Mouse (Mus musculus) midbrain, embryonic 13.5 days (tissue): ENCODE measurements around the gene Klk1b16. TPM values are rescaled to one million over a fixed set of nuclear protein-coding genes. Genes with fewer than 3 reads are reported as not detected.
"Not testable (repeated sequence)": the region's sequence is repeated elsewhere in the genome, so short reads cannot be mapped to it uniquely, and the experiment has no call there.

Experiments
- ATAC-seq: fragments of 200-750 bp; cut with Nextera tagmentation; 2 replicates; pipeline ENCODE4 v1.8.0; 2017; ENCODE audit warnings: mild to moderate bottlenecking, moderate TSS enrichment, moderate library complexity
- H3K27ac ChIP-seq: fragments of 300-500 bp; sonication (generic); 2 replicates; pipeline ENCODE4 v1.5.1; 2015; ENCODE audit warnings: inconsistent platforms, mild to moderate bottlenecking, moderate library complexity
- H3K27me3 ChIP-seq: fragments of 300-500 bp; sonication (generic); 2 replicates; pipeline ENCODE4 v1.6.1; 2015; ENCODE audit warnings: mild to moderate bottlenecking, inconsistent platforms
- H3K36me3 ChIP-seq: fragments of 300-500 bp; sonication (generic); 2 replicates; pipeline ENCODE4 v1.6.1; 2015; ENCODE audit warnings: mild to moderate bottlenecking, inconsistent platforms
- H3K4me1 ChIP-seq: fragments of 300-500 bp; sonication (generic); replicated peaks from 2 replicates; pipeline ENCODE4 v1.6.1; 2015; ENCODE audit warnings: inconsistent platforms
- H3K4me2 ChIP-seq: fragments of 300-500 bp; sonication (generic); replicated peaks from 2 replicates; pipeline ENCODE4 v1.6.1; 2015; ENCODE audit warnings: moderate library complexity, mild to moderate bottlenecking, inconsistent platforms
- H3K4me3 ChIP-seq: fragments of 300-500 bp; sonication (generic); replicated peaks from 2 replicates; pipeline ENCODE4 v1.5.1; 2015; ENCODE audit warnings: mild to moderate bottlenecking, inconsistent platforms
- H3K9ac ChIP-seq: fragments of 300-500 bp; sonication (generic); replicated peaks from 2 replicates; pipeline ENCODE4 v1.6.1; 2015; ENCODE audit warnings: mild to moderate bottlenecking, inconsistent platforms
- H3K9me3 ChIP-seq: fragments of 300-500 bp; sonication (generic); 2 replicates; pipeline ENCODE4 v1.6.1; 2016; ENCODE audit warnings: mild to moderate bottlenecking, inconsistent platforms
- WGBS: fragments of 180-500 bp; shearing (Covaris S2); methylation state at CpG from one replicate; pipeline ENCODE4 v1.1.7; 2015; 5-methylcytosine and 5-hydroxymethylcytosine counted together
- polyA plus RNA-seq: library from polyadenylated mRNA; unstranded; fragments of >200 nt; fragmentation: Nextera tagmentation; extraction: Ambion mirVana; gene quantifications from 2 replicates; pipeline ENCODE4 v1.2.1, GENCODE M21; 2015

Klk1b16 gene
- polyA plus RNA-seq, result not detected in 2 replicates

DNA sequence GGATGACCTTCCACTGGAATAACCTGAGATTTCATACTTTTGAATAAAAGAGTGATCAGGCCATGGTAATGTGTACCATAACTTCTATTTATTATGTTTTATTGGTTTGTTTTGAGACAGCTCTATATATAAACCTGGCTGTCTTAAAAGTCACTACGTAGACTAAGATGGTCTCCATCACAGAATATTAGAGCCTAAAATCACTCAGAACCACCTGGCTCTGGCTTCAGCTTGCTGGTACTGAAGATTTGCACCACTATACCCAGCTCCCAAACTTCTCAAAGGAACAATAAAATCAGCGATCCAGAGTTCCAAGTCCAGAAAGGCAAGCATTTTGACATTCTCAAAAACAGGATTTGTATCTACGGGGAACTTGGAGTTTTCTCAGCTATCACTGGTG lies at the start of gene Klk1b16:
Klk1b16 (plus strand) TSS at position 301 of the 400 bp plus-strand sequence.
- Histone ChIP-seq H3K27ac (no peak within 1 kb of the TSS), H3K4me1 (no peaks in the 10 kb centered on the region), H3K36me3 (no peaks in the 10 kb centered on the region), H3K27me3 (no peaks in the 10 kb centered on the region), H3K9me3 (no peaks in the 10 kb centered on the region), H3K9ac (no peak within 1 kb of the TSS), H3K4me3 (no peak within 1 kb of the TSS), H3K4me2 (no peak within 1 kb of the TSS)
- 94% methylated on average over 3 of the region's 3 CpGs for WGBS
- ATAC-seq, result no peak

DNA sequence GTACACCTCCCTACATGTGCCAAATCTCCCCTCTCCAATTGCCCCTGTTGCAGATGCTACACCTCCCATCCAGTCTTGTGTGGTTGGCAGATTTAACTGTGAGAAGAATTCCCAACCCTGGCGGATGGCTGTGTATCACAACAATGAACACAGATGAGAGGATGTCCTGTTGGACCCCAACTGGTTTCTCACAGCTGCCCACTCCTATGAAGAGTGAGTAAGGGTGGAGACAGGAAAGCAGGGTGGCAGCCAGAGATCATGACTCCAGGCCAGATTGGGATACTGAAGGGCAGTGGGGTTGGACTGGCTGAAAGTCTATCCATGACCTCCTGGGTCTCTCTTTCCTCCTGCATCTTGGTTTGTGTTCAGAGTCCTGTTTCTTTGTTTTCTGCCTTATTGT lies 40.5 kb upstream of the Klk1b16 start:
- 85% methylated on average over 1 of the region's 1 CpGs for WGBS
- no peak overlapping the region for H3K9ac ChIP-seq
- no peak overlapping the region for H3K4me3 ChIP-seq
- H3K9me3 ChIP-seq, result no peaks in the 10 kb centered on the region
- H3K4me2 ChIP-seq, result no peak overlapping the region
- no peaks in the 10 kb centered on the region for H3K4me1 ChIP-seq
- no peak overlapping the region for H3K27ac ChIP-seq
- H3K27me3 ChIP-seq, result no peaks in the 10 kb centered on the region
- no peak for ATAC-seq
- no peaks in the 10 kb centered on the region for H3K36me3 ChIP-seq

DNA sequence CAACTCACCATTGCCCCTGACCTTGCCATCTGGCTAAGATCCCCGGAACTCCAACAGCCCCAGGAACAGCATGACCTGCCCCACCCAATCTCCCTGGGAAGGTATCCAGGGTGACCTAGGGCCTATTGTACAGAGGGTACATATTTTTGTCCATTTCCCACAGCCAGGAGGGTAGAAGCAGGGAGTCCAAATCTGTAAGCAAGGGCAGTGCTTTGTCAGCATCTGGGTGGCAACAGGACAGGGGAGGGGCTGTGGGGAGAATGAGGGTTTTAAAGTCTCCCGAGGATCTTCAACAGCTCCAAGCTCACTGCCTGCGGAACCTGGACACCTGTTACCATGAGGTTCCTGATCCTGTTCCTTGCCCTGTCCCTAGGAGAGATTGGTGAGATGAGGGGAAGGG lies 34.5 kb upstream of the Klk1b16 start, which contains the start of gene Klk1b21:
Klk1b21 (plus strand) TSS at position 301 of the 400 bp plus-strand sequence.
- H3K27me3 ChIP-seq, H3K36me3 ChIP-seq, H3K4me3 ChIP-seq, H3K4me1 ChIP-seq, H3K9ac ChIP-seq, H3K9me3 ChIP-seq, H3K4me2 ChIP-seq, ATAC-seq, H3K27ac ChIP-seq: not testable (repeated sequence)
- WGBS, result 78% methylated on average over 3 of the region's 3 CpGs

DNA sequence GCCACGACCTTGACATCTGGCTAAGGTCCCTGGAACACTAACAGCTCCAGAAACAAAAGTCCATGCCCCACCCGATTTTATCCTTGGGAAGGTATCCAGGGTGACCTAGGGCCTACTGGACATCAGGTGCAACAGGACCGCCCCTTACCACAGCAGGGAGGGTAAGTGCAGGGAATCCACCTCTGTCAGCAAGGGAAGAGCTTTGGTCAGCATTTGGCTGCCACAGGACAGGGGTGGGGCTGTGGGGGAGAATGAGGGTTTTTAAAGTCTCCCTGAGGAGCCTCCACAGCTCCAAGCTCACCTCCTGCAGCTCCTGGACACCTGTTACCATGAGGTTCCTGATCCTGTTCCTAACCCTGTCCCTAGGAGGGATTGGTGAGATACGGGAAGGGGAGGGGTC lies 24.2 kb upstream of the Klk1b16 start, which contains the start of gene Klk1b22:
Klk1b22 (plus strand) TSS at position 301 of the 400 bp plus-strand sequence.
- no peaks in the 10 kb centered on the region for H3K36me3 ChIP-seq
- no peak within 1 kb of the TSS for H3K27ac ChIP-seq
- ATAC-seq, result no peak
- H3K27me3 ChIP-seq, result no peaks in the 10 kb centered on the region
- H3K4me3 ChIP-seq, result no peak within 1 kb of the TSS
- no peak within 1 kb of the TSS for H3K4me2 ChIP-seq
- H3K4me1 ChIP-seq, result no peaks in the 10 kb centered on the region
- no peak within 1 kb of the TSS for H3K9ac ChIP-seq
- no peaks in the 10 kb centered on the region for H3K9me3 ChIP-seq
- 78% methylated on average over 4 of the region's 4 CpGs for WGBS

DNA sequence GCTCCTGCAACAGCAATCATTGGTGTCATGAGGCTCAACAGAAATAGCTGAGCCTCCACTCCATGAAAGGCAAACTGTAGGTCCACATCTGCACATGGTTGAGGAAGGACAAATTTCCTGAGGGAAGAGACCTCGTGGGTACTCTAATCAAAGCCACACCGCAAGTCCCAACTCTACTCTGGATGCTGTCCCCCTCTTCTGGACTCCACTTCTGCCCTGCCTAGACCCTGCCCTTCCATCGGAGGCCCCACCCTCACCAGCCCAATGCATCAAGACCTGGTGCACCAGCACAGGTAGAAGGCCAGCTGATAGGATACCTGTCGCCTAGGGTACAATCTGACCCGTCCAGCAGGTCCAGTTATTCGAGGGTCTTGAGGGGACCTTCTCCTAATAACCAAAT lies 13.1 kb upstream of the Klk1b16 start:
- H3K27me3 ChIP-seq, result no peaks in the 10 kb centered on the region
- H3K36me3 ChIP-seq, result no peaks in the 10 kb centered on the region
- H3K4me1 ChIP-seq, result no peaks in the 10 kb centered on the region
- ATAC-seq, result no peak
- no peak overlapping the region for H3K4me3 ChIP-seq
- no peak overlapping the region for H3K4me2 ChIP-seq
- no peaks in the 10 kb centered on the region for H3K9me3 ChIP-seq
- 91% methylated on average over 6 of the region's 6 CpGs for WGBS
- H3K9ac ChIP-seq, result no peak overlapping the region
- H3K27ac ChIP-seq, result no peak overlapping the region

DNA sequence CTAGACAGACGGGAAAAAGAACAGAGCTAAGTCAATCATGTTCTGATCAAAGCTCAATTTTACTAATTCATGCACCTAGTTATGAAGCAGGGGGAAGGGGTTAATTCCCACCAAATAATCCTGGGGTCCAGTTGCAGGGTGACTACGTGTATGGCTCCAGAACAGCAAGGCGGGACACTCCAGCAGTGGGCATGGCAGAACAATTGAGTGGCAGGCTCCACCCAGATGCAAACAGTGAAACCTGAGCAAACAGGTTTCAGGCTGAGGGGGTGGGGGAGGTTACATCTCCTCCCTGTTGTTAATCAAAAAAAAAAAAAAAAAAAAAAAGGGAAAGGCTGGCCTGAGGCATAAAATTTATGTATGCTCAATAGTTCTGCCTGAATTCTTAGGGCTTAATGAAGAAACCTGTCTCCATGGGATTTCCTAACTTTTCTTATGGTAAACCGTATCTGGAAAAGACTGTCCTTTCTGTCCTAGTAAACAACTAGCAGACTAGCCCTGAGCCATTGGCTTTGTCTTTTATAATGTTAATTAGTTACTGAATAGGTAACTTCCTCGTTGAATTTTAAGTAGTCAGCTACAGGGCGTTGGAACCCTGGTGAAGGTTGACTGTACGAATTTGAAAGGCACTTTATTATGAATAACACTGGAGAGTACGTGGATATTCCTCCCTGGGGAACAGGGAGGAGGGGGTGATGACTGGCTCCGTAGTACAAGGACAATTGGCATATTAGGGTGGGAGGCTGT lies 42.9 kb downstream of the Klk1b16 start:
- H3K4me3 ChIP-seq, result no peak overlapping the region
- no peak overlapping the region for H3K4me2 ChIP-seq
- H3K9ac ChIP-seq, result no peak overlapping the region
- no peaks in the 10 kb centered on the region for H3K36me3 ChIP-seq
- no peaks in the 10 kb centered on the region for H3K9me3 ChIP-seq
- no peaks in the 10 kb centered on the region for H3K27me3 ChIP-seq
- H3K4me1 ChIP-seq, result no peaks in the 10 kb centered on the region
- no peak overlapping the region for H3K27ac ChIP-seq
- ATAC-seq, result no peak
- WGBS, result 52% methylated on average over 9 of the region's 9 CpGs

DNA sequence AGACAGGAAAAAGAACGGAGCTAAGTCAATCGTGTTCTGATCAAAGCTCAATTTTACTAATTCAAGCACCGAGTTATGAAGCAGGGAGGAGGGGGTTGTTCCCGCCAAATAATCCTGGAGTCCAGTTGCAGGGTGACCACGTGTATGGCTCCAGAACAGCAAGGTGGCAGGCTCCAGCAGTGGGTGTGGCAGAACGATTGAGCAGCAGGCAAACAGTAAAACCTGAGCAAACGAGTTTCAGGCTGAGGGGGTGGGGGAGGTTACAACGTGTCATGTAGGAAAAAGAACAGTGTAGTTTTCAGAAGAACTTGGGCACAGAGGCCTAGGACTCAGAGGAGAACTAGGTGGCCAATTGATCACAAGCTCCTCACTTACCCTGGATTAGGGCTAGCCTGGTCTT lies 49.9 kb downstream of the Klk1b16 start:
- not testable (repeated sequence) for H3K4me1 ChIP-seq, H3K36me3 ChIP-seq, H3K9ac ChIP-seq, H3K27me3 ChIP-seq, H3K4me2 ChIP-seq, H3K4me3 ChIP-seq, H3K27ac ChIP-seq, H3K9me3 ChIP-seq, ATAC-seq
- 72% methylated on average over 8 of the region's 8 CpGs for WGBS

DNA sequence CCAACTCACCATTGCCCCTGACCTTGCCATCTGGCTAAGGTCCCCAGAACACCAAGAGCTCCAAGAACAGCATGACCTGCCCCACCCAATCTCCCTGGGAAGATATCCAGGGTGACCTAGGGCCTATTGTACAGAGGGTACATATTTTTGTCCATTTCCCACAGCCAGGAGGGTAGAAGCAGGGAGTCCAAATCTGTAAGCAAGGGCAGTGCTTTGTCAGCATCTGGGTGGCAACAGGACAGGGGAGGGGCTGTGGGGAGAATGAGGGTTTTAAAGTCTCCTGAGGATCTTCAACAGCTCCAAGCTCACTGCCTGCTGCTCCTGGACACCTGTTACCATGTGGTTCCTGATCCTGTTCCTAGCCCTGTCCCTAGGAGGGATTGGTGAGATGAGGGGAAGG lies 51.4 kb downstream of the Klk1b16 start, which contains the start of gene Klk1b24:
Klk1b24 (plus strand) TSS at position 301 of the 400 bp plus-strand sequence.
- not testable (repeated sequence) for H3K4me3 ChIP-seq, ATAC-seq, H3K9ac ChIP-seq, H3K36me3 ChIP-seq, H3K4me2 ChIP-seq, H3K27me3 ChIP-seq, H3K9me3 ChIP-seq, H3K4me1 ChIP-seq, H3K27ac ChIP-seq

Other genes starting within 250 kb of the Klk1b16 start
- not detected in 2 replicates for gene Klk15, start 203.0 kb upstream of the Klk1b16 start, polyA plus RNA-seq
- gene Klk1b8, start 186.1 kb upstream of the Klk1b16 start, polyA plus RNA-seq, result not detected in 2 replicates
- gene Klk1b1, start 170.0 kb upstream of the Klk1b16 start, polyA plus RNA-seq, result not detected in 2 replicates
- gene Klk1b9, start 160.7 kb upstream of the Klk1b16 start, polyA plus RNA-seq, result not detected in 2 replicates
- not detected in 2 replicates for gene Klk1b11, start 140.9 kb upstream of the Klk1b16 start, polyA plus RNA-seq
- gene Klk1b26, start 124.6 kb upstream of the Klk1b16 start, polyA plus RNA-seq, result not detected in 2 replicates
- not detected in 2 replicates for gene Klk1b27, start 84.5 kb upstream of the Klk1b16 start, polyA plus RNA-seq
- gene Klk1b21, start 34.4 kb upstream of the Klk1b16 start, polyA plus RNA-seq, result not detected in 2 replicates
- gene Klk1b22, start 24.1 kb upstream of the Klk1b16 start, polyA plus RNA-seq, result not detected in 2 replicates
- gene Klk1b24, start 51.5 kb downstream of the Klk1b16 start, polyA plus RNA-seq, result not detected in 2 replicates
- gene Klk1b3, start 61.4 kb downstream of the Klk1b16 start, polyA plus RNA-seq, result not detected in 2 replicates
- not detected in 2 replicates for gene Klk1b4, start 70.7 kb downstream of the Klk1b16 start, polyA plus RNA-seq
- gene Klk1b5, start 79.2 kb downstream of the Klk1b16 start, polyA plus RNA-seq, result not detected in 2 replicates
- gene Klk1, start 88.6 kb downstream of the Klk1b16 start, polyA plus RNA-seq, result not detected in 2 replicates
- gene Gm36864, start 99.4 kb downstream of the Klk1b16 start, polyA plus RNA-seq, result not detected in 2 replicates
- 1.5 and 1.6 TPM in 2 replicates for gene 1700028J19Rik, start 109.9 kb downstream of the Klk1b16 start, polyA plus RNA-seq
- 205 and 217 TPM in 2 replicates for gene 2410002F23Rik, start 110.0 kb downstream of the Klk1b16 start, polyA plus RNA-seq
- 0.09 TPM in 1 of 2 replicates, not detected in the other for gene Acp4, start 120.6 kb downstream of the Klk1b16 start, polyA plus RNA-seq
- not detected in 2 replicates for gene Gm15517, start 124.7 kb downstream of the Klk1b16 start, polyA plus RNA-seq
- gene Clec11a, start 170.1 kb downstream of the Klk1b16 start, polyA plus RNA-seq, result 3.7 and 4.0 TPM in 2 replicates
- 26.0 and 26.4 TPM in 2 replicates for gene Shank1, start 173.5 kb downstream of the Klk1b16 start, polyA plus RNA-seq
- gene Syt3, start 247.3 kb downstream of the Klk1b16 start, polyA plus RNA-seq, result 16.9 and 17.6 TPM in 2 replicates
- 0.70 and 1.4 TPM in 2 replicates for gene 1700008O03Rik, start 249.1 kb downstream of the Klk1b16 start, polyA plus RNA-seq